Mouse (Mus musculus) right cerebral cortex, postnatal 10 days (tissue): ENCODE data around the gene Mta1.

Experiments
- DNase-seq, 2 experiments: peaks; one replicate each; pipeline ENCODE4 v3.0.0; 2021; ENCODE audit warnings: low spot score in 2 of 2

Mta1 gene

DNA sequence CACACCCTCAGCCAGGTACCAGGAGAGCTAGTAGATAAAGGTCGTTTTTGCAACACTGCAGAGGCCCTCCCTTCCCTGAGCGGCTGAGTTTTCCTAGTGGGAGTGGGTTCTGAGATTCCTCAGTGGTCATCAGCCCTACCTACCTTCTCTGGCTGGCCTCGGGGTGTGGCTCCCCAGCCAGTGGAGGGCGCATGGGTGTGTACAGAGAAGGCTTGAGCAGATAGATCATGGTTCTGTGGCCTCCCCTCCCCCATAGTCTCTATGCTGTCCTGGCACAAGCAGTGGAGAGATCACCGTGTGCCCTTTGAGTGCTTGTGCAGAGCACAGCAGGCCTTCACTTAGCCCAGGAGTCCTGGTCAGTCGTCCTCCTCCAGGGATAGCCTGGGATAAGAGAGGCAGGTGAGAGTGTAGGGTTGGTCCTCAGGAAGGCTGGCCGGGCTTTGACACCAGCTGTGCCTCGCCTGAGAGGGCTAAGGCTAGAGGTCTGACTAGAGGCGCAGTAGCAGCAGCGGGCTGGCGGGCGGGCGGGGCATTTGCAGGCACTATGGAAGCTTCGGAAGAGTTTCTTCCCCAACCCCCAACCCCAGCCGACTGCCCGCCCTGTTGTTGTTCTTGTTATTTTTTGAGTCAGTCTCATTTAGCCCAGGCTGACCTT is 50.4 kb downstream of the Mta1 start:
- peak in 1 of 2 experiments; percentile 48 for DNase-seq

DNA sequence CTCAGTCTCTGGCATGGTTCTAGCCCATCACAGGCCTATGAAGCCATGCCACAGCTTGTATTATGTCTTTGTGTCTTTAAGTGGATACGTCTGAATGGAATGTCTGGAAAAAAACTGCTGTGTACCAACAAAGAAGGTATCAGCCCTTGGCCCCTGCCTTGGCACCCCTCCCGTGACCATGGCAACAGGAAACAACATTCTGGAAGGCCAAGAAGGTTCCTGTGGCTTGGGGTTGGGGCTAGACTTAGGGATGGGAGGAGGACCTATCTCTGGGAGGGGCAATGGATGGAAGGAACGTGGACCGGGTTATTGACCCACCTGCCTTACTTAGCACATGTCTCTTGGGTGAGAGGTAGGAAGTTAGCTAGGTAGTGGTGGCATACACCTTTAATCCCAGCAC is 51.3 kb downstream of the Mta1 start:
- DNase-seq: peak in 1 of 2 experiments; percentile 43

DNA sequence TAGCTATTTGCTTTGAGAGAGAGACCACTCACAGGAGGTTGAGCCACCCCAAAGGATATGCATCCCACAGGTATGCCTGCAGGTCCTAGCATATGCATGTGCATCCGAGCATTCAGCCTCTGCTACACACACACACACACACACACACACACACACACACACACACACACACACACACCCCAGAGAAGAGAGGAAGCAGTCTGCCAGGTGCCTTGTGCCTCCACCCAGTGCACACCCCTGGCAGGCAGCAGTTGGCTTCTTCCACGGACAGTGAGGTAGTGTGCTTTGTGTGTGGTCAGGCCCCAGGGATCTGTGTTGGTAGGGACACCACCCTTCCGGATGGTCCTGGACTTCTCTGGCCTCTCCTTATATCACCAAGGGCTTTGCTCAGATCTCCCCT is 51.8 kb downstream of the Mta1 start:
- no peak for DNase-seq

DNA sequence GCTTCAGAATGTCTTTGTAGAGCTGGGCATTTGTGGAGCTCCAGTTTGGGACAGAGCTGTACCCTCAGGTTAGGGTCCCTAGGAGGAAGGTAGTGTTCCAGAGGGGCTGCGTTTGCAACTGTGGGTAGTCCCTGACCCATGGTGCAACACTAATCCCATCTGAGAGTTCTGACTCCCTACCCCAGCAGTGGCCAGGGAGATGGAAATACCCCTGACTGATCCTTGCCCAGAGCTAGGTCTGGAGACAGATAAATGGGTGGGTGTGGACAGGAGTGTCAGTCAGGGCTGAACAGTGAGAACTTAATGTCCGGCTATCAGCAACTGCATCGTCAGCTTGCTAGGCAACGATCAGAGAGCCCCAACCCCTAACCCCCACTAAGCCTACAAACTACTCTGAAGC is 52.5 kb downstream of the Mta1 start:
- DNase-seq: no peak

DNA sequence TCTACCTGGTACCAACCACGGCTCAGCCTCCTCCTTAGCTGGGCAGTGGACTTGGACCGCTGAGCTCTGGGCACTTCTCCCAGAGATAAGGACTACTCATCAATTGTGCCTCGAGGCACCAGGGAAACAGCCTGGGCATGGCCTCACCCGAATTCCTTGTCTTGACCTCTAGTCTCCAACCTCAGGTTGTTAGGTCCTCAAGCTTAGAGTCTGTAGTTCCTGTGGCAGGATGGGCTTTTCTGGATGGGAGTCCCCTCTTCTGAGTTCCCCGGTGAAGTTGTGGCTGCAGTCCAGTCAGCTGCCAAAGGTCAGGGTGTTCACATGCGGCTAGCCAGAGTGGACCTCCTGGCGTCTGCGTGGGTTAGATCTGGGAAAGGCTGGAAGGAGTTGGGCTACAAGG is 53.0 kb downstream of the Mta1 start:
- no peak for DNase-seq

DNA sequence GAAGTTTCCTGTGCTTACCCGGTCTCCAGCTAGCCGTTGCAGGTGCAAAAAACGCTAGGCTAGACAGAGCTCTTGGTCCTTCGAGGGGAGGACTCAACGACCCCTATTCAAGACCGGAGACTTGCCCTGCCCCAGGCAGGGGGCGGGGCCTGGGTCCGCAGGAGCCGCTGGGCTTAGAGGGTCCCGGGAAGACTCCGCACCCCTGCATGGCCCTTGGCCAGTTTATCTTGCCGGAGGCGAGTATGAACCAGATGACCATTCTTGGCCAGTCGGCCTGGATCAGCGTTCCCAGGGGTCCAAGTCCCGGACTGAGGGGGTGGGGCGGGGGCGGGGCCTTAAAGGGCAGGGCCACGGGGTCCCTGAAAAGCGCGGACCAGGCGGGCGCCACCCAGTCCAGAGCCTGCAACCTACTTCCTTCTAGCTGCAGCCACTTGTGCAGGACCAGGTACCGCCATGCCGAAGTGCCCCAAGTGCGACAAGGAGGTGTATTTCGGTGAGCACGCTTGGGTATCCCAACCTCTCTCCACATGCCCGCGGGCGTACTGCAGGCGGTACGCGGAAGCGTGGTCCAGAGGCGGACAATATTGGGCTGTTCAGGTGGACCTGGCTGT is 53.7 kb downstream of the Mta1 start:
- DNase-seq: peak in 1 of 2 experiments; percentile 25

DNA sequence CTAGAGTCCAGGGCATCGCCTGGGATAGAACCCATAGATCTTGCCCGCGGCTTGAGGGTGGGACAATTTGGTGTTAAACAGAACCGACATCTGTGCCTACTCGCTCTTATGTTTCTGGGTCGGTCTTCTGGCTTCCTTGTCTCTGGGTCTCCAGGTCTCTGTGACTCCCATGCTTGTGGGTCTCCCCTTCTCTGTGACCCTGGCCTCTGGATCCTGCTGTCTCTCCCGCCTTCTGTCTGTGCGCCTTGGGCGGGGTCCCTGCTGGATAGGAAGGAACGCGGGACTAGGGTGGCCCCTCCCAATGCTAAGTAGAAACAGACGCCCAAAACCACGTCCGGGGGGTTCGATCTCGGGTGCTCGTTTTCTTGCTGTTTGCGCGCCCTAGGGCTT is 54.2 kb downstream of the Mta1 start:
- DNase-seq: peak in 1 of 2 experiments; percentile 20

DNA sequence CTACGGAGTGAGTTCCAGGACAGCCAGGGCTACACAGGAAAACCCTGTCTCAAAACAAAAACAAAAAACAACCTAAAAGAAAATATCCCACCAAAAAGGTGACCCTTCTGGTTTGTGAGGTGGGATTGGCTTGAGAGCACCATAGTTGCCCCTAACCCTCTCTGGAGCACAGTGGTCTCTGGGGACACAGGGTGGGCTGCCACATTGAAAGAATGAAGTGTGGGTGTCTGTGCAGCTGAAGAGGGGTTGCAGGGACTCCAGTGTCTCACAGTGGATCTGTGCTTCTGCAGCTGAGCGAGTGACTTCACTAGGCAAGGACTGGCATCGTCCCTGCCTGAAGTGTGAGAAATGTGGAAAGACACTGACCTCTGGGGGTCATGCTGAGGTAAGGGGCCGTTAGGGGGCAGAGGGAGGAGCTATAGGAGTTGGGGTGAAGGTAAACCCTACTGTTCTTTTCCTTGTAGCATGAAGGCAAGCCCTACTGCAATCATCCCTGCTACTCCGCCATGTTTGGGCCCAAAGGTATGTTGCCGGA is 55.0 kb downstream of the Mta1 start:
- DNase-seq: peak in 1 of 2 experiments; percentile 20

DNA sequence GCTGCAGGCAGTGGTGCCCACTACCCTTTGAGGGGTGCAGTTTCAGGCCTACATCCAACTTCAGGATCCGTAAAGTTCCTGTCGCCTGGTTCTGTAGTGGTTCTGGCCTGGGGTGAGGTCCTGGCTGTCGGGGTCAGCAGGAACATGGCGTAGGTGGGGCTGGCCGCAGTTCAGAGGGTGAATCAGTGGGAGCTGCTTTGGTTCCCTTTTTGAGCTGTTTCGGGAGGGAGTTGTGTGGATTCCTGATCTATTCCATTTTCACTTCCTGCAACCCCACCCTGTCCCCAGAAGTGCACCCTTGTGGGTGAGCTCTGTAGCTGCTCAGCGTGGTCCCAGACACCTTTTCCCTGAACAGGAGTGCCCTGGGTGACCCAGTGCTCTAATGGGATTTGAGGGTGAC is 55.9 kb downstream of the Mta1 start:
- peak in 1 of 2 experiments; percentile 29 for DNase-seq

DNA sequence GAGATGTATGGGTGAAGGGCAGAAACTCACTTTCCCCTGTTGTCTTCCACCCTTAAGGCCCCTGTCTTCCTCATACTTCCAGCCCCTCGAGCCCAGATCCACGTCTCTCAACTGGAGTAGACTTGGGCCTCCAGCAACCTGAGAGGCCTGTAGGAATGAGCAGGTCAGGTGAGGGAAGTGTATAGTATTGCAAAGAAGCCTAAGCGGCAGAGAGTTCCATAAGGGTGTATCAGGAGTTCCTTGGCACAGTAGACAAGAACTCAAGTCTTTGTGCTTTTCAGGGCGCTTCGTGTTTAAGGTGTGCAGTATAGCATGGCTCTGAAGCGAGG is 56.6 kb downstream of the Mta1 start:
- DNase-seq: no peak

DNA sequence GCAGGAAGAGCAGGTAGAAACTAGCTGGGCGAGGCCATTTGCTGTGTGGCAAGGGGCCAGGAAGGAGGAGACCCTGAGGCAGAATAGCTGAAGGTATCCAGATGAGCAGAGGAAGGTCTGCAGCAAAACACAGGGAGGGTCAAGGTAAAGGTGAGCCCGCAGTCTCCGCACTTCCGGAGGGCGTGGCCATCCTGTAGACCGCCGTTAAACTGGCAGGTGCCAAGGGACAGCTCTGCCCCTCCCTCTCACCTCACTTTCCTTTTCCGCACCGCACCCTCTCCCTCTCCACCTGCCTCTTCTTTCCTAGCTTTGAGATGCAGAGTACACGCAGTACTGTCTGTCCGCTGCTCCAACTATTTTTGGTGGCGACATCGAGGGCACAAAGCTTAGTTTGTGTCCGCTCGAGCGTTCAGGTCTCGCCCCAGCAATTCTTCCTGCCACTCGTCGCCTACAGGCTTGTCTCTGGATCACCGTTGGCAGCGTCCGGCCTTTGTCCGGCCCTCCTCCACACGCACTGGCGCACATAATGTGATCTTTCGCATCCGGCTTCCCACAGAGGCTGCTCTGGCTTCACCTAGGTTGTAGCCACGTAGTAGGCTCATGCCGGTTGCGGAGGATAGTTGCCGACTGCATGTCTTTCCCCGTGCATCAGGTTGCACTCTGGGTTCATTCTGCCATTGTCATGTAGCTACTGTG is 57.1 kb downstream of the Mta1 start:
- DNase-seq: peak; percentile 55 to 67

DNA sequence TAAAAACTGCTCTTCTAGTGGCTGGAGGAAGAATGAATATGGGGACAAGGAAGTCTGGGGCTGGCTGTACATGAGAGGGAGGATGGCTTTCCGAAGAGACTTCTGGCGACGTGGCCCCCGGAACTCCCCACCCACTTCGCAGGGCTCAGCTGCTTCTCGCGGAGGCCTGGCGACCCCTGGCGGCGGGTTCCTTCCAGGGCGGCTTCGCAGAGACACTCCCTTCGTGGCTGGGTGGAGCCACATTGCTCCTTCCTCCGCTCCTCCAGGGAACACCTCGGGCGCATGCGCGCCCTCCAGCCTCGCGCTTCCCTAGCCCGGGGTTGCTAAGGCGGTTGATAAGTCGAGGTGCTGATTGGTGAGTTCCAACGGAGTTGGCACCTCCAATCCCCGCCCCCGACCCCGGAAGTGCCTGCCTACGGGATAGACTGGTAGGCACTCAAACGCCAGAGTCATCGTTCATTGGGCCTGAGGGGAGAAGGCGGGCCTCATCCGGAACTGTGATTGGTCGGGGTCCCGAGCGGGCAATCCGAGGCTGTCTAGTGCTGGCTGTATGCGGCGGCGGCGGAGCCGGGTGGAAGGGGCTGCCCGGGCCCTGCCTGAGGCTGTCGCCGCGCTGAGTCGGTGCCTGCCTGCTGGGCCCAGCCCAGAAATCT is 57.9 kb downstream of the Mta1 start, which contains the start of gene Tedc1:
Tedc1 (plus strand) TSS at position 535 of the 653 bp plus-strand sequence.
- DNase-seq: peak; percentile 99 to 100

DNA sequence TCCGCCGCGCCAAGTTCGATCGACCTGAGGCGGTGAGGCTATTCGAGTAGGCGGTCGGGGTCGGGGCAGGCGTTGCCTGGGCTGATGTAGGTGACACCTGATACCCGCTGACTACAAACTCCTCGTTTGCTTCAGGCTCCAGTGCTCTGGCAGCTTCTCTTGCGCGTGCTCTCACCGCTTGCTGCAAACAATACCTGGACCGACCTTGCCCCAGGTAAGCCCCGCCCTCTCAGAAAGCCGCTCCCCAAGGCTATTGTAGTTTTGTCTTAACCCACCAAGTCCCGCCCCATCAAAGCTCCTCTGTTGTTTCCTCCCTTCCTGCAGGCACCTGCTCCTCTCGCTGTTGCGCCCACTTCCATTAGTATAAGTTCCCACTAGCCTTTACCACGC is 58.5 kb downstream of the Mta1 start:
- DNase-seq: no peak

DNA sequence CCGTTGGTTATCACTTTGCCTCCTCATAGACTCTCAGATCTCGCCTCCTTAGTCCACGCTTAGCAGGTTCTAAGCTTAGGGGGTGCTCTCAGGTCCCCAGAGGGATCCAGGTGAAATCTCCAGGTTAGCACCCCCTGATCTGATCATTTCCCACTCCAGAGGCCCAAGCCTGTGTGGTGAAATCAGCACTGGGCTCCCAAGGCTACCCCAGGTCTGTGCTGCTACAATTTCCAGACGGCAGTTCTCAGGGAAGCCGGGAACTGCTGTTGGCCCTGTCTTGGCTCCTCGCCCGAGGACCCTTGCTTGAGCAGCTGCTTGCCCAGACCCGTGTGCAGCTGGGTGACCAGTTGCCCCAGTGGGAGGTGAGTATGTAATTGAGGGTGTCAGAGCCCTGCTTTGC is 58.9 kb downstream of the Mta1 start:
- peak; percentile 51 to 55 for DNase-seq

DNA sequence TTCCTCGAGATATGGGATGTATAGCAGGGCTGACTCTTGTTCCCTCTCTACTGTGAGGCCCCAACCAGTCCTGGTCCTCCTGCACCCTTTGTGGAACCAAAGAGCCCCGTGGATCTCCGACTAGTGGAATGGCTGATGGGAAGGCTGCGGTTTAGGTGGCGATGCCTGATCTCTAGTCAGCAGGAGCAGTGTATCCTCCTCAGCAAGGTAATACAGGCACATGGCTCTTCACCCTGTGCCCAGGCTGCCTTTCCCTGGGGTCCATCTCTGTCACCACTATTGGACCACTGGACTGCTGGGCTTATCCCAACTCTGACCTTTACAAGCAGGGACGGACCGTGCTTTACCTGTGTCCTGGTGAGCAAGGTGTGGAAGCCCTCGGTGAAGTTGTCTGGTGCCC is 59.4 kb downstream of the Mta1 start:
- DNase-seq: no peak

DNA sequence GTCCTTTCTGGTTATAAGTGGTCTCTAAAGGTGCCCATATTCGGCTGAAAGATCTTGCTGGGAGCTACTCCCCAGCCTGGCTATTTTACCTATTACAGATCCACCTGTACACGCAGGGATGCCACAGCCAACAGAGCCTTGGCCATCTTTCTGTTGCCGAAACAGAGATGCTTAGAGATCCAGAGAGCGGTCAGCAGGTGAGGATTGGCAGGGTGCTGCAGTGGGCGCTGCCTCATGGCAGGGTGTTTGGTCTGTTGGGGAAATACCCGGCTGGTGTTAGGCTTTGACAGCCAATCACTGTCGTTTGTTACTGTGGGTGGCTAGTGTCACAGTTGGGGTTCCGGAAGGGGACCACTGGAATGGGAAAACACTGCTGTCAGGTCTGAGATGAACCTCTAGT is 59.9 kb downstream of the Mta1 start:
- no peak for DNase-seq

DNA sequence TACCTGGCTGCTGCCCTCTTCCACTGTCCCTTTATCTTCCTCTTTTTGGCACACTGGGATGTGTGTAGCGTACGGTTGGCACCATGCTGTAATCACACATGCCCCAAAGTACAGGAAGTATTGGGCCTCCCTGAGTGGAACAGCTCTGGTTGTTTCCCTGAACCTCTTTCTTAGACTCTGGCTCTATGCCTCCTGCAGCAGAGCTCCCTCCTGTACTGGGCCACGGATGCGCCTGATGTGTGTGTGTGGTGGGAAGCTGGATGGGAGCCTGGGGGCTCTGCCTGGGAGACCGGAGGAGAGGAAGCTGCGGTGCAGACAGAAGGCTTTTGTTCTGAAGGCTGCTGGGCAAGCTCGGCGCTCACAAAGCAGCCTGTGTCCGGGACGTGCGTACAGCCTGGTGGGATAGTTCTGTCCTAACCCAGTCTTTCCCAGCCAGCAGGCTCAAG is 65.5 kb downstream of the Mta1 start:
- peak; percentile 78 to 87 for DNase-seq

DNA sequence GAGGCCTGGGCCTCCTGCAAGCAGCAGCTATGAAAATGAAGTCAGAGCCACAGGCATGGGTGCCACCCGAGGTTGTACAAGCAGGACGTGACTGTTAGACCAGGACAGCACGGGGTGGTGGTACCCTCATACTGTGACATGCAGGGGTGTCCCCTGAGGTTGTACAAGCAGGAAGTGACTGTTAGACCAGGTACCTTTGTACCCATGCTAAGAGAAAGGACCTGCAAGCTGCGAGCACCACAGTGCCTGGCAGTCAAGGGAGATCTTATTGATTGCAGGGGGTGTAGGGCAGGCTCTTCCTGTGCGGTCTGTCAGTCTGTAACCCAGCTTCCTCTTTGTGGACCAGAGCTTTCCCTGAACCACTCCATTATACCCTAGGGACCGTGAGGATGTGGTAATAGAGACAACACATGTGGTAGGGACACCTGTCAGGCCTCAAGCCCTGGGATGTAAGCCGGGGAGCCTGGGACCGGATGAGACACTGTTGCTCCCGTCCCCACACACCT is 70.0 kb downstream of the Mta1 start:
- DNase-seq: no peak

DNA sequence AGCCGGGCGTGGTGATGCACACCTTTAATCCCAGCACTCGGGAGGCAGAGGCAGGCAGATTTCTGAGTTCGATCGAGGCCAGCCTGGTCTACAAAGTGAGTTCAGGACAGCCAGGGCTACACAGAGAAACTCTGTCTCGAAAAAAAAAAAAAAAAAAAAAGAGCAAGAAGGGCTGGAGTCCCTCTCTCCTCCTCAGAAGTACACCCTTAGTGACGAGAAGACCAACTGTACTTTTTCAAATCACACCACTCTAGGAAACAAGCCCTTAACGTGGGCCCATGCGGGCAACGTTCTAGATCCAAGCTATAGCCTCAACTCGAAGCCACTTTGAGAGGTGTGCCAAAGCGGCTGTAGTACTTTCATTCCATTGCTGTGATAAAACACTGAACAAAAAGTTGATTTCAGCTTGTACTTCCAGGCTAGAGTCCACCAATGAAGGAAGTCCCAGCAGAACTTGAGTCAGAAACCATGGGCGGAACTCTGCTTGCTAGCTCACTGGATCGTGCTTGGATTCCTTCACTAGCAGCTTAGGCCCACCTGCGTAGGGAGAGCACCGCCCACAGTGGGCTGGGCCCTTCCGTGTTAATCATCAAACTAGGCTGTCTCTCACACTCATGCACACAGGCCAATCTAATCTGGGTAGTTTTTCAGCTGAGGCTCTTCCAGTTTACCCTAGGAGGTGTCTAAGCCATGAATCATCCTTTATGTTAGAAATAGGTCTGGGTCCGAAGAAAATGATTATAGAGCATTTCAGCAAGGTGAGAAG is 79.1 kb downstream of the Mta1 start:
- no peak for DNase-seq

DNA sequence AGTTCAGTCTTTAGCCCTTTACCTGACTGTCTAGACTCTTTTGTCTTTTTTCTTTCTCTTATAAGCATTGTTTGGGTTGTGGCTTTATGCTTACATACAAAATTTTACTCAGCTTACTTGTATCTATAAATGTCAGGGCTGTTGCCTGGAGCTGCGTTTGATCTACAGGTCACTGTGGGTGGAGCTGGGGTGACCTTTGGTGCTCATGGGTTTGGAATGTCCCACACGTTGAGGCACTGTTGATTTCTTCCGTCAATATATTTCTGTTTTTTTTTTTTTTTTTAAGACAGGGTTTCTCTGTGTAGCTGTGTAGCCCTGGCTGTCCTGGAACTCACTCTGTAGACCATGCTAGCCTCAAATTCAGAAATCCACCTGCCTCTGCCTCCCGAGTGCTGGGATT is 82.9 kb downstream of the Mta1 start:
- DNase-seq: no peak

DNA sequence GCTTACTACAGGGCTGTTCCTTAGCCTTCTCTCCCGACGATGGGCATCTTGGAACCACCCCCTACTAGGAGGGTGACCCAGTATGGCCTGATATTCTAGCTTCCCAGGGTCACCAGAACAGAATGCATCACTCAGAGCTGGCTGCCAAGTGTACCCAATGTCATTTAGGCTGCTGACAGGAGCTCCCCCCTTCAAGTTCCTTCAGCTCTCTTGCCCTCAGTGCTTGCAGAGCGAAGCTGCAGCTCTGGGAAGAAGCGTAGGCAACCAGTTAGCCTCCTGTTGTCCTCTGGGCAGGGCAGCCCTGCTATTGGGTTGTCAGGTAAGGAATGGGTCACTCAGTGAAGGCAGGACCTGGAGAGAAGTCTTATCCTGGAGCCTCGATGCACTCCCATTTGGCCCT is 86.9 kb downstream of the Mta1 start:
- DNase-seq: no peak
